Mouse (Mus musculus): ENCODE data around the gene Ttbk2.
A peak's percentile ranks its signal among the peaks of the same experiment; 100 is the strongest.

Ttbk2 gene

GRCm38 (mm10) chr2:120748041-120748440 is 102.4 kb downstream of the Ttbk2 start:
- DNase-seq (ENCODE audit: low read depth, low spot score), result no peak

GRCm38 (mm10) chr2:120745496-120745895 is 104.9 kb downstream of the Ttbk2 start:
- DNase-seq (ENCODE audit: low read depth, low spot score), result no peak

GRCm38 (mm10) chr2:120731877-120732530 is 118.4 kb downstream of the Ttbk2 start:
- DNase-seq (ENCODE audit: low read depth, low spot score), result no peak

- DNase-seq (ENCODE audit: low read depth, low spot score), result peak; percentile 89
Measured at GRCm38 (mm10) chr2:120731167-120731862, 119.1 kb downstream of the Ttbk2 start.

- DNase-seq (ENCODE audit: low read depth, low spot score), result peak; percentile 13
Measured at GRCm38 (mm10) chr2:120730639-120731166, 119.7 kb downstream of the Ttbk2 start.

- DNase-seq (ENCODE audit: low read depth, low spot score), result no peak
Measured at GRCm38 (mm10) chr2:120729775-120730585, 120.4 kb downstream of the Ttbk2 start.

- no peak for DNase-seq (ENCODE audit: low read depth, low spot score)
Measured at GRCm38 (mm10) chr2:120724176-120724575, 126.2 kb downstream of the Ttbk2 start.

GRCm38 (mm10) chr2:120723621-120724020 is 126.8 kb downstream of the Ttbk2 start:
- no peak for DNase-seq (ENCODE audit: low read depth, low spot score)

GRCm38 (mm10) chr2:120722491-120722890 is 127.9 kb downstream of the Ttbk2 start:
- DNase-seq (ENCODE audit: low read depth, low spot score), result no peak

- DNase-seq (ENCODE audit: low read depth, low spot score), result no peak
Measured at GRCm38 (mm10) chr2:120721911-120722310, 128.5 kb downstream of the Ttbk2 start.

GRCm38 (mm10) chr2:120720821-120721220 is 129.6 kb downstream of the Ttbk2 start:
- no peak for DNase-seq (ENCODE audit: low read depth, low spot score)

GRCm38 (mm10) chr2:120718496-120718895 is 131.9 kb downstream of the Ttbk2 start:
- DNase-seq (ENCODE audit: low read depth, low spot score), result no peak

GRCm38 (mm10) chr2:120713441-120713840 is 137.0 kb downstream of the Ttbk2 start:
- no peak for DNase-seq (ENCODE audit: low read depth, low spot score)

GRCm38 (mm10) chr2:120710948-120711347 is 139.5 kb downstream of the Ttbk2 start:
- DNase-seq (ENCODE audit: low read depth, low spot score), result no peak

- DNase-seq (ENCODE audit: low read depth, low spot score), result no peak
Measured at GRCm38 (mm10) chr2:120710154-120710553, 140.2 kb downstream of the Ttbk2 start.

- no peak for DNase-seq (ENCODE audit: low read depth, low spot score)
Measured at GRCm38 (mm10) chr2:120707041-120707440, 143.4 kb downstream of the Ttbk2 start.

GRCm38 (mm10) chr2:120702675-120703074 is 147.7 kb downstream of the Ttbk2 start:
- no peak for DNase-seq (ENCODE audit: low read depth, low spot score)

GRCm38 (mm10) chr2:120700379-120700885 is 150.0 kb downstream of the Ttbk2 start:
- DNase-seq (ENCODE audit: low read depth, low spot score), result no peak

- DNase-seq (ENCODE audit: low read depth, low spot score), result no peak
Measured at GRCm38 (mm10) chr2:120697767-120698166, 152.6 kb downstream of the Ttbk2 start.
